Mouse (Mus musculus) midbrain, postnatal 0 days (tissue): ENCODE measurements at regions not wholly inside any gene's neighbourhood (a gene's known extent, or its start where the extent isn't known, plus 50 kb on each side); places are given as distances from the start of the nearest gene placed in this dataset.

Experiments
- ATAC-seq: fragments of 200-750 bp; cut with Nextera tagmentation; 2 replicates; pipeline ENCODE4 v1.8.0; 2017; ENCODE audit warnings: moderate number of reproducible peaks, mild to moderate bottlenecking, moderate TSS enrichment, moderate library complexity; ENCODE audit not compliant: low FRiP score
- DNase-seq: peaks from one replicate; pipeline ENCODE4 v3.0.0-alpha.2; 2015; ENCODE audit warnings: low spot score
- H3K27ac ChIP-seq: fragments of 300-500 bp; sonication (generic); 2 replicates; pipeline ENCODE4 v1.5.1; 2014; ENCODE audit warnings: low read depth, mild to moderate bottlenecking, low read length, mixed read lengths
- H3K27me3 ChIP-seq: fragments of 300-500 bp; sonication (generic); 2 replicates; pipeline ENCODE4 v1.6.1; 2014; ENCODE audit warnings: low read length, control low read depth, mixed read lengths; ENCODE audit not compliant: insufficient read depth
- H3K36me3 ChIP-seq: fragments of 300-500 bp; sonication (generic); 2 replicates; pipeline ENCODE4 v1.6.1; 2014; ENCODE audit warnings: low read length, control low read depth, mixed read lengths; ENCODE audit not compliant: insufficient read depth
- H3K4me1 ChIP-seq: fragments of 300-500 bp; sonication (generic); 2 replicates; pipeline ENCODE4 v1.6.1; 2014; ENCODE audit warnings: mild to moderate bottlenecking, control low read depth, antibody characterized with exemption, low read length, mixed read lengths; ENCODE audit not compliant: insufficient read depth
- H3K4me2 ChIP-seq: fragments of 300-500 bp; sonication (generic); 2 replicates; pipeline ENCODE4 v1.6.1; 2014; ENCODE audit warnings: low read depth, mild to moderate bottlenecking, low read length, mixed read lengths; ENCODE audit not compliant: poor library complexity, severe bottlenecking
- H3K4me3 ChIP-seq: fragments of 300-500 bp; sonication (generic); 2 replicates; pipeline ENCODE4 v1.5.1; 2014; ENCODE audit warnings: low read depth, mild to moderate bottlenecking, low read length, moderate library complexity
- H3K9ac ChIP-seq: fragments of 300-500 bp; sonication (generic); replicated peaks from 2 replicates; pipeline ENCODE4 v1.6.1; 2014; ENCODE audit warnings: mild to moderate bottlenecking, low read length, moderate library complexity, mixed read lengths; ENCODE audit not compliant: poor library complexity, severe bottlenecking
- H3K9me3 ChIP-seq: fragments of 300-500 bp; sonication (generic); 2 replicates; pipeline ENCODE4 v1.6.1; 2016; ENCODE audit warnings: low read length, control low read depth
- CTCF ChIP-seq: IDR thresholded peaks from 2 replicates; pipeline ENCODE4 v1.5.1; 2016; ENCODE audit warnings: antibody characterized with exemption, mild to moderate bottlenecking
- WGBS: fragments of 180-500 bp; shearing (Covaris S2); extraction: QIAGEN DNeasy Blood & Tissue Kit; methylation state at CpG from one replicate; pipeline ENCODE4 v1.1.7; 2014; 5-methylcytosine and 5-hydroxymethylcytosine counted together

- ATAC-seq = no peak
- no peak for TF ChIP-seq CTCF
- WGBS = 83% methylated on average over 10 of the region's 10 CpGs
- Histone ChIP-seq H3K4me1 (no peaks in the 10 kb centered on the region), H3K36me3 (no peaks in the 10 kb centered on the region), H3K4me3 (no peak overlapping the region), H3K27ac (no peak overlapping the region), H3K27me3 (no peaks in the 10 kb centered on the region), H3K9ac (no peak overlapping the region), H3K4me2 (no peak overlapping the region), H3K9me3 (no peaks in the 10 kb centered on the region)
- DNase-seq = no peak
Observed at GRCm38 (mm10) chr10:122560001-122560695, 111.8 kb downstream of the Avpr1a start.

- no peak overlapping the region for H3K4me3 ChIP-seq
- ATAC-seq = no peak
- WGBS = 66% methylated on average over 3 of the region's 3 CpGs
Observed at GRCm38 (mm10) chr10:122561924-122562323, 113.6 kb downstream of the Avpr1a start.

GRCm38 (mm10) chr10:122562542-122562941 lies 114.2 kb downstream of the Avpr1a start:
- Histone ChIP-seq H3K9me3 (no peaks in the 10 kb centered on the region), H3K27ac (no peak overlapping the region), H3K9ac (no peak overlapping the region), H3K4me2 (no peak overlapping the region), H3K27me3 (no peaks in the 10 kb centered on the region), H3K4me3 (no peak overlapping the region), H3K36me3 (no peaks in the 10 kb centered on the region), H3K4me1 (no peaks in the 10 kb centered on the region)
- 77% methylated on average over 6 of the region's 6 CpGs for WGBS
- TF ChIP-seq CTCF = no peak
- DNase-seq (no peak), ATAC-seq (no peak)

More at GRCm38 (mm10) chr10:122561924-122562323, 113.6 kb downstream of the Avpr1a start:
- Histone ChIP-seq H3K36me3 (no peaks in the 10 kb centered on the region), H3K27ac (no peak overlapping the region), H3K27me3 (no peaks in the 10 kb centered on the region), H3K9ac (no peak overlapping the region), H3K4me1 (no peaks in the 10 kb centered on the region), H3K4me2 (no peak overlapping the region), H3K9me3 (no peaks in the 10 kb centered on the region)
- TF ChIP-seq CTCF = no peak
- no peak for DNase-seq

- Histone ChIP-seq H3K4me3 (no peak overlapping the region), H3K27me3 (no peaks in the 10 kb centered on the region), H3K27ac (0 out of 2 replicates have a peak overlapping the region, but pooled peaks have one; percentile 12), H3K9me3 (no peaks in the 10 kb centered on the region), H3K4me1 (no peaks in the 10 kb centered on the region), H3K9ac (0 out of 2 replicates have a peak overlapping the region, but pooled peaks have one; percentile 24), H3K36me3 (no peaks in the 10 kb centered on the region), H3K4me2 (peak overlapping the region; percentile 24; the same call in 1 of the 2 replicates)
- DNase-seq (peak; percentile 12), ATAC-seq (no peak)
- TF ChIP-seq CTCF = no peak
- WGBS = 25% methylated on average over 10 of the region's 10 CpGs
Observed at GRCm38 (mm10) chr10:122563973-122564372, 114.6 kb upstream of the Ppm1h start.

GRCm38 (mm10) chr10:122564473-122564872 lies 114.1 kb upstream of the Ppm1h start:
- no peak for ATAC-seq

GRCm38 (mm10) chr10:122566601-122567000 lies 112.0 kb upstream of the Ppm1h start:
- H3K4me2 ChIP-seq = no peak overlapping the region
- no peak overlapping the region for H3K9ac ChIP-seq
- H3K27me3 ChIP-seq = no peaks in the 10 kb centered on the region
- ATAC-seq (no peak), DNase-seq (no peak)
- H3K4me3 ChIP-seq = no peak overlapping the region
- no peaks in the 10 kb centered on the region for H3K36me3 ChIP-seq
- TF ChIP-seq CTCF = peak; percentile 17; the same call in 1 of the 2 replicates
- H3K9me3 ChIP-seq = no peaks in the 10 kb centered on the region
- WGBS = 63% methylated on average over 4 of the region's 4 CpGs
- no peak overlapping the region for H3K27ac ChIP-seq
- no peaks in the 10 kb centered on the region; the same call in 1 of the 2 replicates for H3K4me1 ChIP-seq

More at GRCm38 (mm10) chr10:122564473-122564872, 114.1 kb upstream of the Ppm1h start:
- DNase-seq = no peak
- Histone ChIP-seq H3K4me2 (peak overlapping the region; percentile 24; the same call in 1 of the 2 replicates), H3K4me1 (no peaks in the 10 kb centered on the region), H3K27me3 (no peaks in the 10 kb centered on the region), H3K4me3 (no peak overlapping the region), H3K9me3 (no peaks in the 10 kb centered on the region), H3K9ac (0 out of 2 replicates have a peak overlapping the region, but pooled peaks have one; percentile 24), H3K36me3 (no peaks in the 10 kb centered on the region), H3K27ac (0 out of 2 replicates have a peak overlapping the region, but pooled peaks have one; percentile 12)
- TF ChIP-seq CTCF = no peak
- WGBS = 73% methylated on average over 10 of the region's 10 CpGs
